Mouse (Mus musculus) limb, embryonic 11.5 days (tissue): ENCODE results near the gene Bcr. TPM values are rescaled to one million over a fixed set of nuclear protein-coding genes. Genes with fewer than 3 reads are reported as not detected.

ENCODE experiments used
- ATAC-seq: fragments of 200-750 bp; cut with Nextera tagmentation; 2 replicates; pipeline ENCODE4 v1.8.0; 2017; ENCODE audit warnings: low read depth; ENCODE audit not compliant: insufficient number of reproducible peaks, low FRiP score, low TSS enrichment
- DNase-seq: peaks from one replicate; pipeline ENCODE4 v3.0.0-alpha.2; 2015; ENCODE audit warnings: low spot score
- H3K27ac ChIP-seq: fragments of 300-500 bp; sonication (generic); replicated peaks from 2 replicates; pipeline ENCODE4 v1.5.1; 2014; ENCODE audit warnings: low read depth, mild to moderate bottlenecking, low read length
- H3K27me3 ChIP-seq: fragments of 300-500 bp; sonication (generic); 2 replicates; pipeline ENCODE4 v1.6.1; 2014; ENCODE audit warnings: mild to moderate bottlenecking, low read length, mixed read lengths; ENCODE audit not compliant: control insufficient read depth, insufficient read depth
- H3K36me3 ChIP-seq: fragments of 300-500 bp; sonication (generic); 2 replicates; pipeline ENCODE4 v1.6.1; 2014; ENCODE audit warnings: mild to moderate bottlenecking, low read length, moderate library complexity, mixed read lengths; ENCODE audit not compliant: control insufficient read depth, insufficient read depth
- H3K4me1 ChIP-seq: fragments of 300-500 bp; sonication (generic); 2 replicates; pipeline ENCODE4 v1.6.1; 2014; ENCODE audit warnings: low read length, mixed read lengths; ENCODE audit not compliant: control insufficient read depth, insufficient read depth
- H3K4me2 ChIP-seq: fragments of 300-500 bp; sonication (generic); 2 replicates; pipeline ENCODE4 v1.6.1; 2014; ENCODE audit warnings: low read depth, mild to moderate bottlenecking, moderate library complexity; ENCODE audit not compliant: severe bottlenecking
- H3K4me3 ChIP-seq: fragments of 300-500 bp; sonication (generic); 2 replicates; pipeline ENCODE4 v1.5.1; 2014; ENCODE audit warnings: low read depth, low read length
- H3K9ac ChIP-seq: fragments of 300-500 bp; sonication (generic); 2 replicates; pipeline ENCODE4 v1.6.1; 2014; ENCODE audit warnings: mild to moderate bottlenecking, low read length
- H3K9me3 ChIP-seq: fragments of 300-500 bp; sonication (generic); 2 replicates; pipeline ENCODE4 v1.6.1; 2016; ENCODE audit warnings: low read length; ENCODE audit not compliant: control insufficient read depth
- WGBS: fragments of 180-500 bp; shearing (Covaris S2); extraction: QIAGEN DNeasy Blood & Tissue Kit; methylation state at CpG from one replicate; pipeline ENCODE4 v1.1.7; 2014; 5-methylcytosine and 5-hydroxymethylcytosine counted together
- polyA plus RNA-seq: library from polyadenylated mRNA; unstranded; fragments of >200 nt; fragmentation: Nextera tagmentation; extraction: Ambion mirVana; gene quantifications from 2 replicates; pipeline ENCODE4 v1.2.1, GENCODE M21; 2014

The Bcr gene
- polyA plus RNA-seq, 1 experiment from 2014 or later, result 11.4 TPM

- H3K4me1 ChIP-seq, result peaks cover 4% of the 10 kb centered on the region
- WGBS, result 87% methylated on average over 5 of the region's 5 CpGs
- no peaks in the 10 kb centered on the region for H3K36me3 ChIP-seq
- no peak overlapping the region for H3K27ac ChIP-seq
- H3K9me3 ChIP-seq, result no peaks in the 10 kb centered on the region
- H3K4me2 ChIP-seq, result no peak overlapping the region
- H3K4me3 ChIP-seq, result no peak overlapping the region
- H3K27me3 ChIP-seq, result no peaks in the 10 kb centered on the region
- no peak overlapping the region for H3K9ac ChIP-seq
- DNase-seq (no peak), ATAC-seq (no peak)
These were observed 45.3 kb downstream of the Bcr start for GRCm38 (mm10) chr10:75105687-75106086.

GRCm38 (mm10) chr10:75106940-75107381, 46.6 kb downstream of the Bcr start:
- H3K9ac ChIP-seq, result no peak overlapping the region
- H3K9me3 ChIP-seq, result no peaks in the 10 kb centered on the region
- no peak overlapping the region for H3K4me2 ChIP-seq
- H3K36me3 ChIP-seq, result no peaks in the 10 kb centered on the region
- WGBS, result 35% methylated on average over 5 of the region's 5 CpGs
- no peak for ATAC-seq
- H3K27ac ChIP-seq, result no peak overlapping the region
- H3K27me3 ChIP-seq, result no peaks in the 10 kb centered on the region
- no peak for DNase-seq
- H3K4me3 ChIP-seq, result no peak overlapping the region
- peaks cover 4% of the 10 kb centered on the region for H3K4me1 ChIP-seq

GRCm38 (mm10) chr10:75108092-75108491, 47.7 kb downstream of the Bcr start:
- no peak for DNase-seq
- Histone ChIP-seq H3K4me1 (peaks cover 6% of the 10 kb centered on the region), H3K36me3 (no peaks in the 10 kb centered on the region), H3K27ac (no peak overlapping the region), H3K4me3 (no peak overlapping the region), H3K27me3 (no peaks in the 10 kb centered on the region), H3K9me3 (no peaks in the 10 kb centered on the region), H3K4me2 (no peak overlapping the region), H3K9ac (no peak overlapping the region)
- 80% methylated on average over 3 of the region's 3 CpGs for whole genome bisulfite sequencing
- ATAC-seq, result no peak

GRCm38 (mm10) chr10:75111446-75112201, 51.2 kb downstream of the Bcr start:
- no peak overlapping the region for H3K4me3 ChIP-seq
- no peak for DNase-seq
- H3K27me3 ChIP-seq, result no peaks in the 10 kb centered on the region
- H3K27ac ChIP-seq, result no peak overlapping the region
- no peak overlapping the region for H3K4me2 ChIP-seq
- 79% methylated on average over 11 of the region's 11 CpGs for WGBS
- no peak overlapping the region for H3K9ac ChIP-seq
- H3K4me1 ChIP-seq, result 0 out of 2 replicates have a peak, but pooled peaks cover 2% of the 10 kb centered on the region
- no peak for ATAC-seq
- no peaks in the 10 kb centered on the region for H3K9me3 ChIP-seq
- H3K36me3 ChIP-seq, result no peaks in the 10 kb centered on the region

- ATAC-seq, result no peak
- H3K27ac ChIP-seq, result no peak overlapping the region
These were observed 52.0 kb downstream of the Bcr start for GRCm38 (mm10) chr10:75112405-75112804.

GRCm38 (mm10) chr10:75113620-75114019, 53.2 kb downstream of the Bcr start:
- 94% methylated on average over 9 of the region's 9 CpGs for WGBS
- Histone ChIP-seq H3K4me3 (no peak overlapping the region), H3K9me3 (no peaks in the 10 kb centered on the region), H3K36me3 (peaks cover 3% of the 10 kb centered on the region; the same call in 1 of the 2 replicates), H3K4me2 (no peak overlapping the region), H3K27ac (no peak overlapping the region), H3K9ac (no peak overlapping the region), H3K4me1 (0 out of 2 replicates have a peak, but pooled peaks cover 2% of the 10 kb centered on the region), H3K27me3 (no peaks in the 10 kb centered on the region)
- ATAC-seq, result no peak
- DNase-seq, result no peak

More at GRCm38 (mm10) chr10:75112405-75112804, 52.0 kb downstream of the Bcr start:
- Histone ChIP-seq H3K27me3 (no peaks in the 10 kb centered on the region), H3K9ac (no peak overlapping the region), H3K9me3 (no peaks in the 10 kb centered on the region), H3K4me3 (no peak overlapping the region), H3K4me2 (no peak overlapping the region), H3K36me3 (peaks cover 3% of the 10 kb centered on the region; the same call in 1 of the 2 replicates), H3K4me1 (0 out of 2 replicates have a peak, but pooled peaks cover 2% of the 10 kb centered on the region)
- WGBS, result 90% methylated on average over 3 of the region's 3 CpGs
- DNase-seq, result no peak

GRCm38 (mm10) chr10:75115240-75115639, 54.8 kb downstream of the Bcr start:
- no peak for ATAC-seq
- WGBS, result 91% methylated on average over 5 of the region's 5 CpGs
- H3K9me3 ChIP-seq, result no peaks in the 10 kb centered on the region
- no peak for DNase-seq
- H3K4me1 ChIP-seq, result 0 out of 2 replicates have a peak, but pooled peaks cover 2% of the 10 kb centered on the region
- peaks cover 3% of the 10 kb centered on the region; the same call in 1 of the 2 replicates for H3K36me3 ChIP-seq
- H3K9ac ChIP-seq, result no peak overlapping the region
- no peak overlapping the region for H3K4me2 ChIP-seq
- no peak overlapping the region for H3K4me3 ChIP-seq
- no peak overlapping the region for H3K27ac ChIP-seq
- H3K27me3 ChIP-seq, result no peaks in the 10 kb centered on the region

- H3K27ac ChIP-seq, result no peak overlapping the region
These were observed 56.6 kb downstream of the Bcr start for GRCm38 (mm10) chr10:75116842-75117457.

More at GRCm38 (mm10) chr10:75116842-75117457, 56.6 kb downstream of the Bcr start:
- peaks cover 3% of the 10 kb centered on the region; the same call in 1 of the 2 replicates for H3K36me3 ChIP-seq
- no peak overlapping the region for H3K4me2 ChIP-seq
- no peak for ATAC-seq
- no peaks in the 10 kb centered on the region for H3K27me3 ChIP-seq
- H3K9me3 ChIP-seq, result no peaks in the 10 kb centered on the region
- no peak overlapping the region for H3K9ac ChIP-seq
- H3K4me1 ChIP-seq, result 0 out of 2 replicates have a peak, but pooled peaks cover 2% of the 10 kb centered on the region
- no peak overlapping the region for H3K4me3 ChIP-seq
- no peak for DNase-seq
- 73% methylated on average over 7 of the region's 7 CpGs for WGBS
